Mouse (Mus musculus): ENCODE results near the gene Ears2. TPM values are rescaled to one million over a fixed set of nuclear protein-coding genes. Genes with fewer than 3 reads are reported as not detected.
"Not testable (repeated sequence)": the region's sequence is repeated elsewhere in the genome, so short reads cannot be mapped to it uniquely, and the experiment has no call there.

Gene Ears2
- 5.1 and 6.0 TPM in 2 replicates for polyA plus RNA-seq (2012; rRNA removed)

DNA sequence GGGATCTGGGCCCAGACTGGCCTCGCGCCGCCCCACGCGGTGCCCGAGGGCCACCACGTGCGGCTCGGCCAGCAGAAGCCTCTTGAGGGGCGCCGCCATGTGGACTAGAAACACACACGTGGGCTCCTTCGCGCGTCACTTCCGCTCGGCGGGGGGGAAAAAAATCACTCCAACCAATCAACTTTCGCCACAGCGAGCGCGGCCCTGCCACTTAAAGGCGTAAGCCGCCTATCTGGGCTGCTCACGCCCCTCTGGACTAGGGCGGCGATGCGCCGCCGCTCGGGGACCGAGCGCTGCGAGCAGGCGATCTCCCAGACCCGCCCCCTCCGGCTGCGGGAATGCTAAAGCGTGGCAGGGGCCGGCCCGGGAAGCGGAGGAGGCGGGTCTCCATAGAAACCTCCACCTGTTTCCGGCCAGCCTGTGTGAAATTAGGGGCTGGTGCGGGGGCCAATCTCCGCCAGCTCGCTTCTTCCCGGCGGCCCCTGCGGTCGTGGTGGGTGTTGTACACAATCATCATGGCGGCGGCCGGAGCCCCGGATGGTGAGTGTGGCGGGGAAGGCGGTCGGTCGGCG lies at the start of gene Ears2, which contains the start of gene Ubfd1:
Gene Ears2 (minus strand): TSS at position 319 of the 572 bp plus-strand sequence.
Gene Ubfd1 (plus strand): TSS at position 231 of the 572 bp plus-strand sequence.
- WGBS, result under 1% methylated on average over 60 of the region's 60 CpGs
- no peak for TF ChIP-seq CTCF (IDR thresholded peaks at IDR 0.05; ENCODE audit: insufficient read depth, low read length)
- TF ChIP-seq POLR2A (IDR thresholded peaks at IDR 0.05; ENCODE audit: borderline replicate concordance, extremely low read depth, low read depth, low read length), result no peak
- peak; percentile 98 for DNase-seq
- H3K4me3 ChIP-seq (replicated peaks; ENCODE audit: extremely low read depth, low read depth, low read length), result peak within 1 kb of the TSS; percentile 74
- peaks cover 8% of the 10 kb centered on the region for H3K4me1 ChIP-seq (ENCODE audit: control insufficient read depth, insufficient read depth, low read length)

DNA sequence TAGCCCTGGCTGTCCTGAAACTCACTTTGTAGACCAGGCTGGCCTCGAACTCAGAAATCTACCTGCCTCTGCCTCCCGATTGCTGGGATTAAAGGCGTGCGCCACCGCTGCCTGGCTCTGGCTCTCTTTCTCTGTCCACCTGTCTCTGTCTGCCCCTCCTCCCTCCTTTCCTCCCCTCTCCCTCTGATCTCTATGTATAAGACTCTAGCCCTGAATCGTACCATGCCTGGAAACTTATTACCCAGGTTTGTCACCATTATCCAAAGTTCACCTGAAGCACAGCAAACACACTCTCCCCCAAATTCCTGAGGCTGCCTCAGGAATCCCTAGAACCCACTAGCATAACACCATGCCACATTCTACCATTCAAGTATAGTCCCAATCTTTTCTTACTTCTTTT lies 41.1 kb upstream of the Ears2 start:
- Histone ChIP-seq H3K4me1 (ENCODE audit: control insufficient read depth, insufficient read depth, low read length) (no peaks in the 10 kb centered on the region), H3K4me3 (replicated peaks; ENCODE audit: extremely low read depth, low read depth, low read length) (no peak overlapping the region)
- TF ChIP-seq CTCF (IDR thresholded peaks at IDR 0.05; ENCODE audit: insufficient read depth, low read length) (no peak), POLR2A (IDR thresholded peaks at IDR 0.05; ENCODE audit: borderline replicate concordance, extremely low read depth, low read depth, low read length) (no peak)
- 96% methylated on average over 6 of the region's 6 CpGs for WGBS
- no peak for DNase-seq

DNA sequence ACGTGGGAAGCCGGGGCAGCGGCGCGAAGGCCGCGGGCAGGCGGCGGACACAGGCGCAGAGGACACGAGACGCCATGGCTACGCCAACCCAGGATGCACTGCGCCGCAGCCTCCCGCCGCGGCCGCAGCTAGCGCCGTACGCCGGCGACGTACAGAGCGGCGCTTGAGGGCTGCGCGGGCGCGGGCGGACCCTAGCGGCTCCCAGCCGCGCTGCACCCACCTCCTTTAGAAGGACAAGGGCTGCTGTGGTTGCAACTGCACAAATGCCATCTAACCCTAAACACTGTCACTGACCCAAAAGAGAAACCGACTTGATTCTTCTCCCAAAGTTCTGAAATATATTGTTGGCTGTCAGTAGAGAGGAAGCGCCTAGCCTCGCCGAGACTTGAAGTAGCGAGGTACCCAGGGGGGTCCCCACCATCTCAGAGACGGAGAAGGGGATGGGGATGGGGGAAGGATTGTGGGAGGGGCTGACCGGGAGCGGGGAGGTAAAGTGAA lies 34.7 kb upstream of the Ears2 start, which contains the start of gene Ndufab1:
Gene Ndufab1 (minus strand): TSS at position 140 of the 498 bp plus-strand sequence.
- peaks cover 11% of the 10 kb centered on the region for H3K4me1 ChIP-seq (ENCODE audit: control insufficient read depth, insufficient read depth, low read length)
- WGBS, result under 1% methylated on average over 43 of the region's 43 CpGs
- H3K4me3 ChIP-seq (replicated peaks; ENCODE audit: extremely low read depth, low read depth, low read length), result peak within 1 kb of the TSS; percentile 67
- TF ChIP-seq CTCF (IDR thresholded peaks at IDR 0.05; ENCODE audit: insufficient read depth, low read length), result peak; percentile 55
- no peak for TF ChIP-seq POLR2A (IDR thresholded peaks at IDR 0.05; ENCODE audit: borderline replicate concordance, extremely low read depth, low read depth, low read length)
- peak; percentile 78 for DNase-seq

DNA sequence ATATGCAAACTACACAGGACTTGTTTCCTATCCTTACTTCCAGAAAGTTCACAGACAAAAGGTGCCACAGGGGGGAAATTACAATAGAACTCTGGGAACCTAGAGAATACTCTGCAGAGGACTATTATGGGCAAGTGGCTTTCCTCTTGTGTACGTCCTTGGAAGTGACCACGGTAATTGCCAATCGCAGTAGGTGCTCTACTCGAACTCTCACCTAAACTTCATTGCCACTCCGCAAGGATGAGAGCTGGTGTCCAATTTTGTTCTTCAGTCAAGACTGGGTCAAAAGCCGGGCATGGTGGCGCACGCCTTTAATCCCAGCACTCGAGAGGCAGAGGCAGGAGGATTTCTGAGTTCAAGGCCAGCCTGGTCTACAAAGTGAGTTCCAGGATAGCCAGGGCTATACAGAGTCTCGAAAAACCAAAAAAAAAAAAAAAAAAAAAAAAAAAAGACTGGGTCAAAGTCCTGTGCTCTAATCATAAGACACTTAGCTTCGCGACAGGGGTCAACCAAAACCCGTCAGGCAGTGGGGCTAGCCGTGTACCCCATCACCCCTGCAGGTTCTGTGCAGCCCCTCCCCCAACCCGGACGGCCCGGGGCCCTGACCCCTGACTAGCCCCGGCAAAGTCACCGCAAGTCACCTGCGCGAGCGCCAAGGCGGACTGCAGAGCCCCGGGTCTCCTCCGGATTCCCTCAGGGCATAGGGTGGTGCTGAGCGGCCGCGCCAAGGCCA lies 34.1 kb upstream of the Ears2 start:
- WGBS, result 4% methylated on average over 28 of the region's 28 CpGs
- Histone ChIP-seq H3K4me3 (replicated peaks; ENCODE audit: extremely low read depth, low read depth, low read length) (peak overlapping the region; percentile 65), H3K4me1 (ENCODE audit: control insufficient read depth, insufficient read depth, low read length) (peaks cover 11% of the 10 kb centered on the region)
- DNase-seq, result not testable (repeated sequence)

DNA sequence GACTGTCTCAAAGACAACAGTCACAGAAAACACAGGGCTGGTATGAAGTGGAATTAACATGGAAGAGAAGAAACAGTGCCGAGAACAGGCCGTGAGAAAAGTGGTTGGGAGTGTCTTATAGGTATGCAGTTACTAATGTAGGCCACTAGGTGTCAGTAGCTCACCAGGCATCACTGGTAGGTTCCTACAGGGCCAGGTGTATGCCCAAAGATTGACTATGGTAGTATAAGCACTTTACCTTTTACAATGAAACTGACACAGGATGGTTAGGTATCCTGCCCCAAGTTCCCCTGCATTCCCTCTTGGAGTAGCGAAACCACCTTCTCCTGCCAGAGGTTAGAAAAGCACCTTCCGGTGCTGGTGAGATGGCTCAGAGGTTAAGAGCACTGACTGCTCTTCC lies 32.2 kb upstream of the Ears2 start:
- DNase-seq, result peak; percentile 14
- Histone ChIP-seq H3K4me1 (ENCODE audit: control insufficient read depth, insufficient read depth, low read length) (peaks cover 11% of the 10 kb centered on the region), H3K4me3 (replicated peaks; ENCODE audit: extremely low read depth, low read depth, low read length) (no peak overlapping the region)
- TF ChIP-seq CTCF (IDR thresholded peaks at IDR 0.05; ENCODE audit: insufficient read depth, low read length) (peak; percentile 65), POLR2A (IDR thresholded peaks at IDR 0.05; ENCODE audit: borderline replicate concordance, extremely low read depth, low read depth, low read length) (no peak)
- 46% methylated on average over 4 of the region's 4 CpGs for WGBS

DNA sequence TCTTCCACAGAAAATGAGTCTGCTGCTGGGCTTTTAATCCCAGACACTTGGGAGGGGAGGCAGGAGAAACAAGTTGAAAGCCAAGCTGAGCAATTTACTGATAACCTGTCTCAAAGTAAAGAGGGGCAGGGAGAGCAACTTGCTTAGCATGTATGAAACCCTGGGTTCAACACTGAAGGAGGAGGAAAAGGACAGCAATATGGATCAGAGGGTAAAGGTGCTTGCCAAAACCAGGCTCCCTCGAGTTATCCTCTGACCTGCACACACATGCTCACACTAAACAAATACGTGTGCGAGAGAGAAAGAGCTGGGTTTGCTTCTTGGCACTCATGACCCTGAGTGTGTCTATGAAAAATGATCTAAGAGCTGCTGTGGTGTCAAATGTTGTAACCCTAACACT lies 30.9 kb upstream of the Ears2 start:
- no peak for TF ChIP-seq CTCF (IDR thresholded peaks at IDR 0.05; ENCODE audit: insufficient read depth, low read length)
- no peak for TF ChIP-seq POLR2A (IDR thresholded peaks at IDR 0.05; ENCODE audit: borderline replicate concordance, extremely low read depth, low read depth, low read length)
- H3K4me1 ChIP-seq (ENCODE audit: control insufficient read depth, insufficient read depth, low read length), result peaks cover 11% of the 10 kb centered on the region
- WGBS, result 71% methylated on average over 3 of the region's 3 CpGs
- no peak overlapping the region for H3K4me3 ChIP-seq (replicated peaks; ENCODE audit: extremely low read depth, low read depth, low read length)
- DNase-seq, result no peak

DNA sequence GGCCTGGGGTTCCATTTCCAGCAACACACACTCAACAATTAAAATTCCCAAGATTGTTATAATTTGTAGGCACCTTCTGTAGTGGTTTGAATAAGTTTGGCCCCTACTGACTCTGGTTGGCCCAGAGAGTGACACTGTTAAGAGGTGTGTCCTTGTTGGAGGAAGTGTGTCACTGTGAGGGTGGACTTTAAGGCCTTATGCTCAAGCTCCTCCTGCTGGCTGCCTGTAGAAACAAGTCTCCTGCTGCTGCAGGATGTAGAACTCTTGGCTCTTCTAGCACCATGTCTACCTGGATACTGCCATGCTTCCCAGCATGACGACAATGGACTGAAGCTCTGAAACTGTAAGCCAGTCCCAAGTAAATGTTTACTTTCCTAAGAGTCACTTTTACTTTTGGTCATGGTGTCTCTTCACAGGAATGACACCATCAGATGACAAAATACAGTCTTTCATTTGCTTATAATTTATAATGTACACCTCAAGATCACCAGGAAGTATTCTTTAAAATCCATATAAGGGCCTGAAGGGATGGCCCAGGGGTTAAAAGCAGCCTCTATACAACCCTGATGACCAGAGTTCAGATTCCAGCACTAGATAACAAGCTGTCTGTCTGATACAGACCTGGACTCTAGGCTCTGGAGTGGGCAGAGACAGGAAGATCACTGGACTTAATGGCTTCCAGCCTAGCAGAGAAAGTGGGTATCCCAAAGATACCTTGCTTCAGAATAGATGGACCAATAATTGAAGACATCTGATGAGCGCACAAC lies 27.7 kb upstream of the Ears2 start:
- H3K4me3 ChIP-seq (replicated peaks; ENCODE audit: extremely low read depth, low read depth, low read length), result no peak overlapping the region
- DNase-seq, result no peak
- peaks cover 4% of the 10 kb centered on the region for H3K4me1 ChIP-seq (ENCODE audit: control insufficient read depth, insufficient read depth, low read length)
- WGBS, result 90% methylated on average over 2 of the region's 2 CpGs
- TF ChIP-seq POLR2A (IDR thresholded peaks at IDR 0.05; ENCODE audit: borderline replicate concordance, extremely low read depth, low read depth, low read length), result no peak
- 0 out of 2 replicates have a peak, but pooled peaks have one; percentile 1 for TF ChIP-seq CTCF (IDR thresholded peaks at IDR 0.05; ENCODE audit: insufficient read depth, low read length)

DNA sequence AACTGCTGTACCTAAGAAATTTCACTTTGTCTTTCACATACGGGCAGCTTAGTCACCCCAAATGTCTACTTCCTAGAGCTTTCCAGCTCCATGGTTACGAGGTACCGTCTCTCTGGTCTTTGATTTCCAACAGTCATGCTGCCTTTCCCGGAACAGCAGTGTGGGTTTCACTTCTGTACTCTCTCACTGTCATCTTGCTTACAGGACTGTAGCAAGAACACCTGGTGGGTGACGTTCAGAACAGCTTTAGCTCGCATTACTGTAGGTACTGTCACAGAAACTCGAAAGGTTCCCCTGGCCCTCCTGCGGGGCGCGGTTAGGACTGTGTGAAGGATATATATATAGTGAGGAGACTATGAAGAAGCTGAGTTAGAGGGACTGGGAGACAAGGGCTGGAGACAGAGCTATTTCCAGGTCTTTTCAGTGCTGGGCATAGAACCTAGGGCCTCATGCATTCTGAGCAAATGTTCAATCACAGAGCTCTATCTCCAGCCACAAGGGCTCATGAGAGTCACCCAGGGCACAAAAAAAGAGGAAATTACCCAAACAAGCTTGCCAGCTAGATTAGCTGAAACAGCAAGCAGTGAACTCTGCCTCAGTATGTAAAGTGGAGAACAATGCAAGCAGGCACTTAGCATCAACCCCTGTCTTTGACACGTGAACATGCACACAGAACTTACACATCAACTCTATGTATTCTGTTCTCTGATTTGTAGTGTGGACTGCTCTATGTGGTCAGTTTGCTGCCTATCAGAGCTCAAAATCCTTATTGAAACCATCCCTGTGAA lies 20.3 kb upstream of the Ears2 start:
- Histone ChIP-seq H3K4me3 (replicated peaks; ENCODE audit: extremely low read depth, low read depth, low read length) (no peak overlapping the region), H3K4me1 (ENCODE audit: control insufficient read depth, insufficient read depth, low read length) (no peaks in the 10 kb centered on the region)
- TF ChIP-seq POLR2A (IDR thresholded peaks at IDR 0.05; ENCODE audit: borderline replicate concordance, extremely low read depth, low read depth, low read length), result no peak
- 86% methylated on average over 11 of the region's 11 CpGs for WGBS
- DNase-seq, result no peak

DNA sequence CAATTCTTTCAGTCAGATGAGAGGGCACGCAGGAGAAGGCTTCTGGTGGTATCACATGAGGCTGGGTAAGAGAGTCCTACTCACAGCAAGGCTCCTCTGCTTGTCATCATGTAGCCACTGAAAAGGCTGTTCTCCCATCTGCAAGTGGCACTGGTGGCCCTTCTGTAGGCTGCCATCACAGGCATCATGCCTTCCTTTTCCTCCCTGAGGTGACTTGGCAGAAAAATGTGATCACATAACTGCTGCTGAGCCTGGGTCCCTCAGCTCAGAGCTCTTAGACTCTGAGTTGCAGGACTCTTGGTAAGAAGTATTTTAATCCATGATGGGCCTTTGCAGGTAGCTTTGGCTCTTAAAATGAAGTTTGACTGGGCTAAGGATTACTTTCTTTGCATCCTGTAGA lies 14.0 kb upstream of the Ears2 start:
- WGBS, result 93% methylated on average over 1 of the region's 1 CpGs
- DNase-seq, result no peak
- Histone ChIP-seq H3K4me3 (replicated peaks; ENCODE audit: extremely low read depth, low read depth, low read length) (no peak overlapping the region), H3K4me1 (ENCODE audit: control insufficient read depth, insufficient read depth, low read length) (no peaks in the 10 kb centered on the region)
- TF ChIP-seq CTCF (IDR thresholded peaks at IDR 0.05; ENCODE audit: insufficient read depth, low read length), result no peak
- no peak for TF ChIP-seq POLR2A (IDR thresholded peaks at IDR 0.05; ENCODE audit: borderline replicate concordance, extremely low read depth, low read depth, low read length)

All from lung, adult 2 months (tissue).